Mouse (Mus musculus) retina, postnatal 7 days (tissue): ENCODE results near the gene Fut1.

Experiments used
- DNase-seq: peaks from one replicate; pipeline ENCODE4 v3.0.0-alpha.2; 2012; ENCODE audit warnings: low read depth, low spot score

The Fut1 gene

DNA sequence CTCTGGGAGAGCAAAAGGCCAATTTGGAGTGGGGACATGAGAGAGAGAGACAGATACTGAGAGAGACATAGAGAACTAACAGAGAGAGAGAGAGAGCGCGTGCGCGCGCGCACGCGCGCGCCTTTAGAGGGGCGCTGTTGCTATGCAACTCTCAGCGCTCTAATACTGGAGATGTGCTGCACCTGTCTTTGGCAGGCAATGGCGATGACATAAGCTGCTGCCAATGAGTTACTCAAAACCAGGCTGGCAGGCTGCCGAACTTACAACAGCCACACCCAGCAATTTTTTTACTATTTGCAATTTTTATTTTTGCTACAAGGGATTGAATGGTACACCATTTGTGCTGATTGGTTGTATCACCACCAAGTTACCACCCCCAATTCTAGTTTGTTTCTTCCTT lies 50.7 kb downstream of the Fut1 start:
- no peak for DNase-seq

DNA sequence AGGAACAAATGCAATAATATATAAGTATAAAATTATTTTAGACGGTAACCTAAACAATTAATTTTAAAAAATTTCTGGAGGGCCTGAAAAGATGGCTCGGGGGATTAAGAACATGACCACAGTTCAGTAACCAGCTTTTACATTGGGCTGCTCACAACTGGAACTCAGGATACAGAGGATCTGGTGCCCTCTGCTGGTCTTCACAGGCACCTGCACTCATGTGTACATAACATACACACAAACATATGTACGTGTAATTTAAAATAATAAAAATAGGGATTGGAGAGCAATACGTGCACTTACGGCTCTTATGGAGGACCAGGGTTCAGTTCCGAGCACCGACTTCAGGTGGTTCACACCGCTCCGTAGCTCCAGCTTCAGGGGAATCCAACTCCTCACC lies 51.8 kb downstream of the Fut1 start:
- no peak for DNase-seq
